Mouse (Mus musculus) gastrocnemius, postnatal 4 days (tissue): ENCODE data around the gene Ulk3. TPM values are rescaled to one million over a fixed set of nuclear protein-coding genes. Genes with fewer than 3 reads are reported as not detected.

ENCODE experiments used
- DNase-seq, 2 experiments: peaks; one replicate each; pipeline ENCODE4 v3.0.0; 2021 to 2022; ENCODE audit warnings: low spot score in 2 of 2, mixed read lengths in 2 of 2
- total RNA-seq, 2 experiments: library from RNA; stranded (reverse); gene quantifications; 2 replicates each; pipeline ENCODE4 v1.2.3; 2021

The Ulk3 gene
- total RNA-seq, 2 experiments from 2014 or later: 14.3 to 15.3 TPM

- no peak for DNase-seq
Measured at GRCm38 (mm10) chr9:57613975-57614374, 24.7 kb downstream of the Ulk3 start.

GRCm38 (mm10) chr9:57614786-57615185, 25.5 kb downstream of the Ulk3 start:
- no peak for DNase-seq

- DNase-seq: no peak
Measured at GRCm38 (mm10) chr9:57617556-57618169, 28.4 kb downstream of the Ulk3 start.

- DNase-seq: no peak
Measured at GRCm38 (mm10) chr9:57618854-57619253, 29.6 kb downstream of the Ulk3 start.

- no peak for DNase-seq
Measured at GRCm38 (mm10) chr9:57620674-57621073, 31.4 kb downstream of the Ulk3 start, which contains the start of gene Lman1l. Gene Lman1l, minus strand, starts transcription at chr9:57620774.

GRCm38 (mm10) chr9:57624295-57624694, 35.0 kb downstream of the Ulk3 start:
- no peak for DNase-seq

- DNase-seq: no peak
Measured at GRCm38 (mm10) chr9:57625674-57626500, 36.6 kb downstream of the Ulk3 start.

- DNase-seq: no peak
Measured at GRCm38 (mm10) chr9:57627191-57627590, 37.9 kb downstream of the Ulk3 start.

GRCm38 (mm10) chr9:57627892-57628291, 38.6 kb downstream of the Ulk3 start:
- DNase-seq: no peak

GRCm38 (mm10) chr9:57628717-57629116, 39.5 kb downstream of the Ulk3 start:
- no peak for DNase-seq

- peak; percentile 71 to 81 for DNase-seq
Measured at GRCm38 (mm10) chr9:57629118-57629874, 40.0 kb downstream of the Ulk3 start.

- no peak for DNase-seq
Measured at GRCm38 (mm10) chr9:57633481-57634024, 44.3 kb downstream of the Ulk3 start.

GRCm38 (mm10) chr9:57637272-57637671, 48.0 kb downstream of the Ulk3 start:
- DNase-seq: no peak

- DNase-seq: peak; percentile 61 to 78
Measured at GRCm38 (mm10) chr9:57637741-57638322, 48.6 kb downstream of the Ulk3 start.

GRCm38 (mm10) chr9:57638651-57639459, 49.6 kb downstream of the Ulk3 start:
- no peak for DNase-seq

- DNase-seq: no peak
Measured at GRCm38 (mm10) chr9:57639661-57640328, 50.5 kb downstream of the Ulk3 start.

- DNase-seq: peak in 1 of 2 experiments; percentile 59
Measured at GRCm38 (mm10) chr9:57640384-57640783, 51.1 kb downstream of the Ulk3 start.

GRCm38 (mm10) chr9:57641022-57641421, 51.8 kb downstream of the Ulk3 start:
- no peak for DNase-seq

GRCm38 (mm10) chr9:57641775-57642550, 52.7 kb downstream of the Ulk3 start:
- no peak for DNase-seq
